Mouse (Mus musculus): ENCODE results near the gene Trim69. TPM values are rescaled to one million over a fixed set of nuclear protein-coding genes. Genes with fewer than 3 reads are reported as not detected.

The Trim69 gene
- polyA plus RNA-seq, 1 experiment = not detected

DNA sequence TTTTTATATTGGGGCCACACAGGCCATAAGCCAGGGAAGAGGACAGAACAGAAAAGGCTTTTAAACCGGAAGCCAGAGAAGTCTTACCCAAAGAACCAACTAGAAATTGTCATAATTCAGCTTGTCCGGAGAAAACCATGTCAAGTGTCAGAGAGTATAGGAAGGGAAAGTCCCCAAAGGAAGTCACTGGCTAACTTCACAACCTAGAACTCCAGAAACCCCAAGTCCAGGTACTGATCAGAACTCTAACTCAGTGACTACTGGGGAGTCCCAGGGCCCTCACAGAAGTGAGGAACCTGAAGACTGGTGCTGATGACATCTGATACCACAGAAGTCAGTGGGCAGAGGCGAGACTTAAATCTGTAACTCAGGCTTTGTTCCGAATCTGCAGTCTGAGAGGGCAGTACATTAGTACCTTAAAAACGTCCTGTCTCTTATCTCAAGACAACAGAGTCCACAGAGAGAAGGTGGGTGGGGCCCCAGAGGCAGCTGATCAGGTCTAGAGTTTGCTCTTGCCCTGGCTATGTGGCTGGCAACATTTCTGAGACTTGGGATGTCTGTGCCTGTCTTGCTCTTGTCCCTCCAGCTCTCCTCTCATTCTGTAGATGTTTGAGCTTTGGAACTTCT is 22.5 kb upstream of the Trim69 start:
- Histone ChIP-seq H3K9me3 (ENCODE audit: control insufficient read depth, low read length) (no peaks in the 10 kb centered on the region), H3K27me3 (ENCODE audit: control insufficient read depth) (no peaks in the 10 kb centered on the region), H3K4me1 (ENCODE audit: control insufficient read depth) (peaks cover 55% of the 10 kb centered on the region), H3K4me3 (replicated peaks) (peak overlapping the region; percentile 43), H3K36me3 (ENCODE audit: control insufficient read depth) (no peaks in the 10 kb centered on the region)
- TF ChIP-seq TAL1 (IDR thresholded peaks at IDR 0.05; ENCODE audit: low read length) (peak; percentile 83), GATA1 (IDR thresholded peaks at IDR 0.05; ENCODE audit: low read length) (peak; percentile 94)

DNA sequence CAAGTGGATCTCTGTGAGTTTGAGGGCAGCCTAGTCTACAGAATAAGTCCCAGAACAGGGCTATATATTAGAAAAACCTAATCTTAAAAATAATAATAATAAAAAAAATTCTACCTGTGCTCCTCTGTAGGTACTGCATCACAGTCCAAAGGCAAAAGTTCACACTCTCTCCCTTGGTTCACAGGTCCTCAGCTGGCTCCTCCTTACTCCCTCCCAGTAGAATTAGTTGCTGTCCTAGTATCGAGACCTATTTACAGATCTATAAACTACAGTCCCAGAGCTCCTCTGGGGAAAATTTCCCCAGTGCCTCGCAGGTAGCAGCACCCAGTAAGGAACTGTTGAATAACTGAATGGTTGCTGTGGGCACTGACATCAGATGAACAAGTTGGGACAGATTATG is 19.7 kb upstream of the Trim69 start:
- Histone ChIP-seq H3K4me1 (ENCODE audit: control insufficient read depth) (peaks cover 50% of the 10 kb centered on the region), H3K36me3 (ENCODE audit: control insufficient read depth) (no peaks in the 10 kb centered on the region), H3K4me3 (replicated peaks) (no peak overlapping the region), H3K27me3 (ENCODE audit: control insufficient read depth) (no peaks in the 10 kb centered on the region), H3K9me3 (ENCODE audit: control insufficient read depth, low read length) (no peaks in the 10 kb centered on the region)
- TF ChIP-seq TAL1 (IDR thresholded peaks at IDR 0.05; ENCODE audit: low read length) (no peak), GATA1 (IDR thresholded peaks at IDR 0.05; ENCODE audit: low read length) (no peak)

DNA sequence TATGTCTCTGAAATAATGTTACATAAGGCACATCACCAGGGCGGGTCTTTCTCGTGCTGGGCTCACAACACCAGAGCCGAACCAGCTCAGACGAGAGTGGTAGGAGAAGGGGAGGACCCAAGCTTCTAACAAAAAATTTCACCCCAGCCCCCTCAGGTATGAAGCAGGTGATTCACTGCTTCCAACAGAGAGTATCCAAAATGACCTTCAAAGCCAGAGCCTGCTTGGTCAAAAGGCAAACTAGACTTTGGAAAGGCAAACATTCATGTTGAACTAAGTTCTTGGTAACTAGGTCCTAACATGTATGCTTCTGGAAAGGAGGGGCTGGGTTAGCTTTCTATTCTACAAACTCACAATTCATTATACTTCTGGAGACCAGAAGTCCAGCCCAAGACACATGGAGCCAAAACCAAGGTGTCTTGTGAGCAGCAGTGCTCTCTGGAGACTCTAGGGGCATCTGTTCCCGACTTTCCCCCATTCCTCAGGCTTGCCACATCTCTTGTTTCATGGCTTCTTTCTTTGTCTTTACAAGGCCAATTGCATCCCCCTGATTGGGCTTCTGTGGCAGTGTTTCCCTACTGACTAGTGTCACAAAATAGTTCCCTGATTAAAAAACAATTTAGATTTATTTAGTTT is 19.1 kb upstream of the Trim69 start:
- Histone ChIP-seq H3K27me3 (ENCODE audit: control insufficient read depth) (no peaks in the 10 kb centered on the region), H3K4me1 (ENCODE audit: control insufficient read depth) (peaks cover 51% of the 10 kb centered on the region), H3K4me3 (replicated peaks) (no peak overlapping the region), H3K9me3 (ENCODE audit: control insufficient read depth, low read length) (no peaks in the 10 kb centered on the region), H3K36me3 (ENCODE audit: control insufficient read depth) (no peaks in the 10 kb centered on the region)
- TF ChIP-seq GATA1 (IDR thresholded peaks at IDR 0.05; ENCODE audit: low read length) (no peak), TAL1 (IDR thresholded peaks at IDR 0.05; ENCODE audit: low read length) (no peak)

DNA sequence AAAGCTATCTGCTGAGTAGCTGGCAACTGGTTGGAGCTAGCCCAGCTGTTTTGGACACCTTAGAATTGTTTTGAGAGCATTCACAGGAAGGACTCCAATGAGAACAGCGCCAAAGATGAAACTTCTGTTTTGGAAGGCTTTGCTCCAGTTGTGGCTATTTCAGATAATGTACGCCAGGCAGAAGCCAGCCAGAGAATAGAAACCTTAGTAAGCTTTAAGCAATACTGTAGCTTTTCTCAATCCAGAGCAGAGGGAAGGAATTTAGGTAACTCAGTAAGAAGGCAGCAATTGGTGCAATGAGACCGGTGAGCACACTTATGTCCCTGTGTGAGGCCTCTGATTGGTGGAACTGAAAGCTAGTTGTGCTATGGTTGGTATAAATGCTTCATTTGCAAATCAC is 17.4 kb upstream of the Trim69 start:
- peaks cover 49% of the 10 kb centered on the region for H3K4me1 ChIP-seq (ENCODE audit: control insufficient read depth)
- TF ChIP-seq TAL1 (IDR thresholded peaks at IDR 0.05; ENCODE audit: low read length) (no peak), GATA1 (IDR thresholded peaks at IDR 0.05; ENCODE audit: low read length) (no peak)
- H3K9me3 ChIP-seq (ENCODE audit: control insufficient read depth, low read length) = no peaks in the 10 kb centered on the region
- no peak overlapping the region for H3K4me3 ChIP-seq (replicated peaks)
- H3K27me3 ChIP-seq (ENCODE audit: control insufficient read depth) = no peaks in the 10 kb centered on the region
- no peaks in the 10 kb centered on the region for H3K36me3 ChIP-seq (ENCODE audit: control insufficient read depth)

DNA sequence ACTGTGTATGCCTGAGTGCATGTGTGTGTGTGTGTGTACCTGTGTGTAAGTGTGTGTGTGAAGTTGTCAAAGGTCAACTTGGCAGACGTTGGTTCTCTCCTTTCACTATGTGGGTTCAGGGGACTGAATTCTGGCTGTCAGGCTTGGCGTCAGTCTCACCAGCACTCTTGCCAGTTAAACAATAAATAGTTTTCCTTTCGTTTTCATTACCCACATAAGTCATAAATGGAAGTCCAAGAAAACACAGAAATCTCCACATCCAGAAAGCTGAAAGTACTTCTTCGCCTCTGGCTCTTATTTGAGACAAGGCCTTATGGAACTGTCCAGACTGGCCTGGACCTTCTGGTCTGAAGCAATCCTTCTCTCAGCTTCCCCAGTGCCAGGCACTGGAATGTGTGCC is 14.7 kb upstream of the Trim69 start:
- Histone ChIP-seq H3K4me3 (replicated peaks) (no peak overlapping the region), H3K9me3 (ENCODE audit: control insufficient read depth, low read length) (no peaks in the 10 kb centered on the region)
- no peak for TF ChIP-seq TAL1 (IDR thresholded peaks at IDR 0.05; ENCODE audit: low read length)
- TF ChIP-seq GATA1 (IDR thresholded peaks at IDR 0.05; ENCODE audit: low read length) = no peak

DNA sequence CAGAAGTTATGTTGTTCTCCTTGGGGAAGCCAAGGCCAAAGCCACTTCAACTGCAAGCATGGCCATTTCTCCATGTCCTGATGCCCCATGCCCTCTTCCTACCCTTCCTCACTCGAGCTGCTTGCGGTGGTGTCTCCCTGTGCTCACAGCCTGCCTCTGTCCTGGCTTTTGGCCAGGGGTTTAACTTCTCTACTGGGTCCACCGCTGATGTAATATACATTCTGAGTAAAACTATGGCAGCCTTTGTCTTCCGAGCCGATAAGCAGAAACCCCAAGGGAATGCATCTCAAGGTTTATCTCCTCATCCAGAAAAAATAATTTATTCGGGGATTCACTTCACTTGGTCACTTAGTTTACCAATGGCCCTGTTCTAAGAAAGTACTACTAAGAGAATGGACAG is 13.8 kb upstream of the Trim69 start:
- H3K9me3 ChIP-seq (ENCODE audit: control insufficient read depth, low read length) = no peaks in the 10 kb centered on the region
- H3K36me3 ChIP-seq (ENCODE audit: control insufficient read depth) = peaks cover 16% of the 10 kb centered on the region
- no peaks in the 10 kb centered on the region for H3K27me3 ChIP-seq (ENCODE audit: control insufficient read depth)
- peak overlapping the region; percentile 78 for H3K4me3 ChIP-seq (replicated peaks)
- H3K4me1 ChIP-seq (ENCODE audit: control insufficient read depth) = peaks cover 38% of the 10 kb centered on the region
- TF ChIP-seq TAL1 (IDR thresholded peaks at IDR 0.05; ENCODE audit: low read length) (no peak), GATA1 (IDR thresholded peaks at IDR 0.05; ENCODE audit: low read length) (no peak)

More for the DNA sequence above, 14.7 kb upstream of the Trim69 start:
- H3K27me3 ChIP-seq (ENCODE audit: control insufficient read depth) = no peaks in the 10 kb centered on the region
- peaks cover 44% of the 10 kb centered on the region for H3K4me1 ChIP-seq (ENCODE audit: control insufficient read depth)
- H3K36me3 ChIP-seq (ENCODE audit: control insufficient read depth) = peaks cover 6% of the 10 kb centered on the region

DNA sequence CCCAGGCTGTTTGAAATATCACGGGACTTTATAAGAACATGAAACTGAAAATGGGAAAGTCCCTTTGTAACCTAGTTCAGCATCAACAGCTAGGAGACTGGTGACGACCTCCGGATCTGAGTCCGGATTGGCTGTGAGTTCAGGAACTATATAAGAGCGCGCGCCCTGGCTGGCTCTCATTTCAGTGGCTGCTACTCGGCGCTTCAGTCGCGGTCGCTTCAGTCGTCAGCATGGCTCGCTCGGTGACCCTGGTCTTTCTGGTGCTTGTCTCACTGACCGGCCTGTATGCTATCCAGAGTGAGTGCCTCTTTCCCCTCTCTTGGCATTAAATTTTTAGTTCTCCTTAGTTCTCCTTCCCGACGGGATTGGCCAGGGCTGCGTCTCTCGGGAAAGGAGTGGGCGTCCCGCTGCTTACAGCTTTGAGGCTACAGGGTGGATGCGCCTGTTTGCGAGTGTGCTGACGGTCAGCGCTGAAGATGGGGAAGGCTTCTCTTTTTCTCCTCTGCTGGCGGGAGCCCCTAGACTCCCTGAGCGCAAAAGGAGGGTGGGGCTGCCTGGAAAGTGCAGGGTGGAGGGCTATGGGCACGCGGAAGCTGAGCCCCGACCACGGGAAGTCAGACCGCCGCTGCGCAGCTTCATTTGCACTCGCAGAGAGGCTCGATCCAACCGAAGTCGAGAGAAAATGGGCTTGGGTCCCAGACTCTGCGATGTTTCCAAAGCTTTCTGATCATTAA is 12.8 kb upstream of the Trim69 start, which contains the start of gene B2m:
Gene B2m, plus strand, starts transcription at position 179 of the 734 bp plus-strand sequence.
- Histone ChIP-seq H3K27me3 (ENCODE audit: control insufficient read depth) (no peaks in the 10 kb centered on the region), H3K36me3 (ENCODE audit: control insufficient read depth) (peaks cover 25% of the 10 kb centered on the region), H3K4me1 (ENCODE audit: control insufficient read depth) (peaks cover 40% of the 10 kb centered on the region), H3K9me3 (ENCODE audit: control insufficient read depth, low read length) (no peaks in the 10 kb centered on the region), H3K4me3 (replicated peaks) (peak within 1 kb of the TSS; percentile 78)
- TF ChIP-seq GATA1 (IDR thresholded peaks at IDR 0.05; ENCODE audit: low read length) = no peak
- TF ChIP-seq TAL1 (IDR thresholded peaks at IDR 0.05; ENCODE audit: low read length) = no peak

DNA sequence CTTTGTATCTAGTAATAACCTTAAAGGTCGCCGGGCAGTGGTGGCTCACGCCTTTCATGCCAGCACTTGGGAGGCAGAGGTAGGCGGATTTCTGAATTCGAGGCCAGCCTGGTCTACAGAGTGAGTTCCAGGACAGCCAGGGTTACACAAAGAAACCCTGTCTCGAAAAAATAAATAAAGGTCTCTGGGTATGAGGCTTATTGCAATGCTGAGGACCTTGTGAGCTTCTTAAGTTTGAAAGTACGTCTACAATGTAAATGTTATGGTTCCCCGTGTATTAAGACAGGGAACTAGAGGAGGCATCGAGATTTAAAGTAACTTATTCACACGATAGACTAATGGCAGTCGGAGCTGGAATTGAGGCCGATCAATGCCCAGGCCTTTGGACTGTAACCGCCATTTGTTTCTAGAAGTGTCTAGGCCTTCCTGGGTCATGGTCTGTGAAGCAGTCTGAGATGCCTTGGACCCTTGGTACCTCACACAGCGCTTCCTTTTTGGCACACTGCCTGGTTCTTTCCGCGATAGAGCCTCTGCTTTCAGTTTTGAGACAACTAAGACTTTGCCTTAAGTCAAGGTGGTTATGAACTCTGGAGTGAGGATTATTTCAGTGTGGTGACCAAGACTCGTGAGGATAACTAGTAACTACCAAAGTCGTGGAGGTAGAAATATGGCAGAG is 12.1 kb upstream of the Trim69 start:
- TF ChIP-seq GATA1 (IDR thresholded peaks at IDR 0.05; ENCODE audit: low read length) (no peak), TAL1 (IDR thresholded peaks at IDR 0.05; ENCODE audit: low read length) (no peak)
- peak overlapping the region; percentile 78 for H3K4me3 ChIP-seq (replicated peaks)
- H3K9me3 ChIP-seq (ENCODE audit: control insufficient read depth, low read length) = no peaks in the 10 kb centered on the region
- peaks cover 40% of the 10 kb centered on the region for H3K4me1 ChIP-seq (ENCODE audit: control insufficient read depth)
- H3K27me3 ChIP-seq (ENCODE audit: control insufficient read depth) = no peaks in the 10 kb centered on the region
- peaks cover 29% of the 10 kb centered on the region for H3K36me3 ChIP-seq (ENCODE audit: control insufficient read depth)

DNA sequence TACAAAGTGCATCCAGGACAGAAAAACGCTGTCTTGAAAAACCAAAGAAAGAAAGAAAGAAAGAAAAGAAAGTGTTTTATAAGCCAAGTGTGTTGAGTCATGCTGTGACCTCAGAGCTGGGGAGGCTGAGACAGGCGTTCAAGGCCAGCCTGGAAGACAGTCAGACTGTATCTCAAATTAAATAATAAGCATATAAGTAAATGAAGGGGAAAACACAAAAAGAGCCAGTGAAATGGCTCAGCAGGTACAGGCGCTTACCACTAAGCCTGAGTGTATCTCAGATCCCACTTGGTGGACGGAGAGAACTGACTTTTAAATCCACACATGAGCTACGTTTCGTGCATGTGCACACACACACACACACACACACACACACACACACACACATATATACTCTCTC is 11.2 kb upstream of the Trim69 start:
- no peak for TF ChIP-seq TAL1 (IDR thresholded peaks at IDR 0.05; ENCODE audit: low read length)
- TF ChIP-seq GATA1 (IDR thresholded peaks at IDR 0.05; ENCODE audit: low read length) = no peak
- peaks cover 38% of the 10 kb centered on the region for H3K4me1 ChIP-seq (ENCODE audit: control insufficient read depth)

More for the DNA sequence above, 11.2 kb upstream of the Trim69 start:
- H3K27me3 ChIP-seq (ENCODE audit: control insufficient read depth) = no peaks in the 10 kb centered on the region
- H3K9me3 ChIP-seq (ENCODE audit: control insufficient read depth, low read length) = no peaks in the 10 kb centered on the region
- peak overlapping the region; percentile 78 for H3K4me3 ChIP-seq (replicated peaks)
- H3K36me3 ChIP-seq (ENCODE audit: control insufficient read depth) = peaks cover 35% of the 10 kb centered on the region
